Mouse (Mus musculus): ENCODE measurements around the gene Pcdh7.

Gene Pcdh7

DNA sequence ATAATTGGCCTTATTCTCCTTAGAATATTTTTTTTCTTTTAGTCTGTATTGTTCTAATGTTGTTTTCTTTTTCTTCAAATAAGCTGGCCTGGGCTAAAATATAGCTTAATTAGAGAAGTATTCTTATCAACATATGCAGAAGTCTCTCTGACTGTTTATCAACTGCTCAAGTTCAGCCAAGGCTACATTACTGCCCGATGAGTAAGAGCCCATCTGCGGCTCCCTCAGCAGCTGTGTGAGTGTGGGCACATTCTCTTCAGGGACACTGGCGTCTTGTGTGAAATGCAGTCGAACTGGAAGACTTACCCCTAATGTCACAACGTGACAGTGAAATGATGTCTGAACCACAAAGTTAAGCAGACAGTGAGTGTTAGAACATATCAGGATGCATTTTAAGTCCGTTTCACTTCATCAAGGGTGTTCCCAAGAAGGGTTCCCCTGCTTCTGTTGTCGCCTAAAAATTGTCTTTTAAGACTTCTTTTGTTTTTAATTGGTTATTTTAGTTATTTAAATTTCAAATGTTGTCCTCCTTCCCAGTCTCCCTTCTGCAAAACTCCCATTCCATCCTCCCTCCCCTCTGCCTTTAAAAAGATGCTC is 181.3 kb downstream of the Pcdh7 start:
- DNase-seq (ENCODE audit: low read depth, low spot score) = peak; percentile 78

DNA sequence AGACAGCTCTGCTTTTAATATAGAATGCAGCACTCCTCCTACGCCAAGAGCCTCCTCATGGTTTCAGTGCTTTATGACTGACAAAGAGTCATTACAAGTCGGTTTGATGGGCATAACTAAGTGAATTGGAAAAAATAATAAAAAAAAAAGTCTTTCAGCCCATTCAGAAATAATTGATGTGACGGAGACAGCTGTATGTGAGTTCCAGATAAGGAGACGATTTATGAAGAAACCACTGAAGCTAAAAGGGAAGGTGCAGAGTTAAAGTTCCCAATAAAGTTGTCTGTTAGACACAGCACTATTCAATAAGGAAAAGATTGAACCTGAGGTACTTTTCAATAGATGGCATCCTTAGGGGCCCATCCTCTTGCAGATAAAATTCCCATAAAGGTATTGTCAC is 189.5 kb downstream of the Pcdh7 start:
- DNase-seq (ENCODE audit: low read depth, low spot score) = no peak

DNA sequence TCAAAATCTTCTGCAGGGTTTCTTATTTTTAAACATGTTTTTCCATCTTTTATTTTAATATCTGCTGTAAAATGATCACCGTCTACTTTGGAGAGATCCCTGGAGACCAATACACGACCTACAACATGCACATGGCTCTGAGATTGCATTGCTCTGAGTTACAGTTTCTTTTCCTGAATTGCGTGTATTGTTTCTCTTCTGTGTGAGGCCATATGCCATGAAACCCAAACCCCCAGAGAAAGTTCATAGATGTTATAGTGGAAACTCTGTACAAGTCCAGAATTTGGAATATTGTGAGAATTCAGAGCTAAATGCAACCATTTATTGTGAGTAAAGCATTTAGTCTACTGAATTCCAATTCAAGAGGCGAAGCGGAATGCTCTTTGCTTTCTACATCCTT is 203.4 kb downstream of the Pcdh7 start:
- DNase-seq (ENCODE audit: low read depth, low spot score) = no peak

DNA sequence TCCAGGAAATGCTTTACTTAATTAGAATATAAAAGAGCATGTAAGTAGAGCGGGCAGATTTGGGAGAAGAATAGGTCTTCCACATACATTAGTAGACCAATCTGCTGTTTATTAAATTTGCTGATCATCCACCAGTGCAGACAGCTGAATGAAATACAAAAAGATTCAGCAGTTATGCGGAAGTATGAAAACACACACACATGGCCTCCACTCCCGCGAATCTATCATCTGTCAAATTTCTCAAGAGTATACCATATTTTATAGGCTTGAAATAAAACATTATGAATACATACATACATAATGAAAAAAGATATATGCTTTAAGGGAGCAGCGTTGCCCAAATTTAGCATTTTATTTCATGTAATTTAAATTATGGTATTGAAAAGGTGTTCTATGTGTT is 213.6 kb downstream of the Pcdh7 start:
- no peak for DNase-seq (ENCODE audit: low read depth, low spot score)

DNA sequence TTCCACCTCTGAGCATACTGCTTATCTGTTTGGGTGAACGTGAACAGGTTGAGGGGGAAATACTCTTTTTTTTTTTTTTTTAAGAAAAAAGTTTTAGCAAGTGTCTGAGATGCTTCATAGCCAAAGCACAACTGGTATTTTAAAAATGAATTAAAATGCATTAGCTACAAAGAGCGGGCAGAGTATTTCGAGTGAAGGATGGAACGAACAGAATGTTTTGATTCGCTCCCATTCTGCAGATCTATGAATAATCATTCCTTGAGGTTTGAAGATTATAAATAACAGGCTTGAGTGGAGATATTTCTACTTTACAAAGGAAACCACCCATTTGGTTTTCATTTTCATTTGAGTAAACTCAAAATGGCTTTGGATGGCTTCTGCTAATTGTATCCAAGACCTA is 214.0 kb downstream of the Pcdh7 start:
- DNase-seq (ENCODE audit: low read depth, low spot score) = peak; percentile 20

DNA sequence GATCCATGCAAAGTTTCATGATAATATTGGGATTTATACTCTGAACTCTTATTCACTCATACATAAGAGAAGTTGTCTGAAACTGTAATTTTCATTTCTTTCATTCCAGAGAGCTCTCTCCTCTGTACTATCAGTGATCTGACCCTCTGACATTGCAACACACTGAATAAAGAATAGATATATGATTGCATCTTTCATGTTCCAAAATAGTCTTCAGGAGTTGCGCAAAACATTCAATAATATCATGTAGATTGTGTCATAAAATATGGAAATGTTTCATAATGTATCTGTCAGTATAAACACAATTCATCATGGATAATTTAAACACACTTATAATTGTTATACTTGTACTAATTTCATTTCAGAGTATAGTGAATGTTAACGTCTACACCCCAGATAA is 216.9 kb downstream of the Pcdh7 start:
- no peak for DNase-seq (ENCODE audit: low read depth, low spot score)

DNA sequence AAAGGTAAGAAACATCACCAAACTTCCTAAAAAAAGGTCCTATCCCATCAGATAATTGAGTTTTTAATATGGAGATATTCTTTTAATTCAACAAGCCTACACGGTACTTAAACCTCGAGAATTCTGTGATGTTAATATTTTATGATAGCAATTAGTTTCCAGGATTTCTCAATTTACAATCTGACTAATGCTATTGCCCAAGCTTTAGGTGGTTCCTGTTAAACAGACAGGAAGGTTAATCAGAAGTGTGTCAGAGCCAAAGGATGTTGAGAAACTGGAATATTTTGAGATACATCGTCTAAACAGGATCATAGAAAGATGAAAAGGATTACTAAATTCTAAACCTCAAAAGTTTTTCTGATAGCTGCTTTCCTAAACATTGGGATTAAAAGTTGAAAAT is 222.7 kb downstream of the Pcdh7 start:
- DNase-seq (ENCODE audit: low read depth, low spot score) = no peak

DNA sequence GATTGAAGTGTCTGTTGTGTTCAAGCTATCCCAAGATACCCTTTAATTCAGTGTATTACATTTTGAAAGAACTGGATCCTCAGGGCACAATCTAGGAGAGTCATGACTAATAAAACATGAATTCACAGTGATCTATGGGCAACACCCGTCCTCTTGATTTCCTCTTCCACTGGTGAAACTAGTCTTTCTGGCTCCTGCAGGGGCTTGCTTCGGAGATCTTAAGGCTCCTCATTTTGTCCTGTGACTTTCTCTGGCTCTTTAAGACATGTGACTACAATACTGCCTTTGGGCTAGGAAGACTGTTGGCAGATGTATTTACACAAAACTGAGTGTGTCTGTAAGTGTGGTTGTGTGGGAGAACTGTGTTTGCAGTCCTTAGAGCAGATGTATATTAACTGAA is 225.4 kb downstream of the Pcdh7 start:
- DNase-seq (ENCODE audit: low read depth, low spot score) = no peak

DNA sequence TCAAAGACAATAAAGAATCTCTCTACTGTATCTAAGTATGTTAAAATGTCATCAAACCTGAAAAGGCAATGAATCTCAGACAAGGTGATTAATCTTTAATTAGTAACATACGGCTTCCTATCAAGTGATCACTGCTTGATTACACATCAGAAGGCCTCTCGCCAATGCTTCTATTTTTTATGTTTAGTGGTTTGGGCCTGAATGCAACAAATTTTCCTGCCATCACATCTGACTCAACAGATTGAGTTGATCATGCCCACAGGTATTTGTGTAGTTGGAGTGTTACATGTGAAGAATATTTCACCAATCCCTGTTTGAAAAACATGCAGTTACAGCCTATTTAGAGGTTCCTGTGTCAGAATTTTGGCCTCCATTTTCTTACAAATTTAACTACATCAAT is 225.8 kb downstream of the Pcdh7 start:
- DNase-seq (ENCODE audit: low read depth, low spot score) = no peak

DNA sequence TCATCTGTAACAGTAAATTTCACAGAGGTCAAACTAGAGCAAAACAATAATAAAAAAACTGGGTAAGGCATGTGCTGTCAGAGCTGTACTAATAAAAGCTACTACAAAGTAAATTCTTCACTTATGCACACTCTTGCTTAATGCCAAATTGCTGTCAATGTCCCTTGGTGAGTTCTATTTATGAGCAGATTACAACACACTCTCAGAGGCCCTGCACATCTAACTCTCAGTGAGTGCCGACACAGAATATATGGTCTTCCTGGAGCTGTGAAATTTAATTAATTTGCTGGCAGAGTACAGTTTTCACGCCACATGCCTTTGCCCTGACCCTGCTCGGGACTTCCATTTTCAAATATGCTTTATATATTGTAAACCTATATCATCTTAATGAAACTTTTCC is 227.7 kb downstream of the Pcdh7 start:
- DNase-seq (ENCODE audit: low read depth, low spot score) = no peak

DNA sequence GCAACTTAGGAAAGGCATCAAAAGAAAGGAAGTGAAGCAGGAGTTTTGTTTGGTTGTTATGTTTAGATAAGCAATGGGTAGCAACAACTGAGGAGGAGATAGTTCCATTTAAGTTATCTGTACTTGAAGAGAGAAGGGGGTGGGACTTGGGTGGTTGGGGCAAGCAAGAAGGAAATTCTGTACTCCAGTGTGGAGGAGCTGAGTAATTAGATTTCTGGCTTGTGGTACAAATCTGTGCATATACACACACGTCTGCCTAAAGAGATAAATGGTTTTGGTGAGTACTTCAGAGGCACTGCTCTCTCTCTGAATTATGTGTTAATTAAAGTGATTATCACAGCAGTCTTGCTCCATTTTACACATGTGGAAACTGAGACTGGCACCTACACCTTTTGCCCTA is 241.6 kb downstream of the Pcdh7 start:
- no peak for DNase-seq (ENCODE audit: low read depth, low spot score)

DNA sequence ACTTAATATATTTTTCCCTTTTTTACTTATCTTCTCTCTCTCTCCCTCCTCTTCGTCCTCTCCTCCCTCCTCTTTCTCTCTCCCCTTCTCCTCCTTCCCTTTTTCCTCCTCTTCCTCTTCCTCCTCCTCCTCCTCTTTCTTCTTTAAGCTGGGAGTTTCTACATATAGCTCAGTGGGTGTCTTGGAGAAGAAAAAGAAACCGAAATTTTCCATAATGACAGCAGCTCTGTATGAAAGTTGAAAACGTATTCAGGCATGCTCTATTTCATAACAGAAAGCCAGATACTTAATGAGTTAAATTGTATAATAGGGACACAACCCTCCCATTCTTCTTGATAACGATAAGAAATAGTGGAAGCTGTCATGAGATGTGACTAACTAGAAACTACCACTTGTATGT is 246.0 kb downstream of the Pcdh7 start:
- DNase-seq (ENCODE audit: low read depth, low spot score) = peak; percentile 50

DNA sequence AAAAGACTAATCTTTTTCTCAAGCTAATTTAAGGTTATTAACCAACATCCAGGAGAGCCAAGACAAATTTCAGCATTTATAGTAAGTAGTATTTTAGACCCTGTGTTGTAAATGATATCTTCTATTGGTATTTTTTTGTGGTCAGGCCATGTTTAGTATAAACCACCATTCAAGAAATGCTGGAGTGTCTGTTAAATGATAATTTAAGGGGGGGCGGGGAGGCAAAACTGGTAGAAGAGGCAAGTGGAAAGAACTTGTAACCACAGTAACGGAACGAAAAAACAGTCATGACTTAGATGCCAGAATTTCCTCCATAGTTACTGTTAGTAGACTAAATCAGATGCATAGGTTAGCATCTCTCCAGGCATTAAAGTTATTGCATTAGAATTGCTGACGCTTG is 246.4 kb downstream of the Pcdh7 start:
- no peak for DNase-seq (ENCODE audit: low read depth, low spot score)

DNA sequence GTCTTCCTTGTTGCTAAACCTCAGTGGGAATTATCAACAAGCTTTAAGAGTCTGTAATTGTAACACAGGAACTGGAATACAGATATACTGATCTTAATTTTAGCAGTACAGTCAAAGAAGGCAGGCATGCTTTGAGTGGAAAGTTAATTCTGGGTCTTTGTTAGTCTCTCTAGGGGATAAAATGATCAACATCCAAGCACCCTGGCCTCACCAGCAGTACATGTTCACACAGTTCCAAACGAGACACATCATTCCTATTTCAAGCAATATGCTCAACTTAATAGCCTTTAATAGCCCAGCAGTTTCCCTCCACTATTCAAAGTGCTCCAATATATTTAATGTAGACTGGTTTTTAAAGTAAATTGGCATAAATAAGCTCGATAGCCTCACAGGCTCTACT is 275.8 kb downstream of the Pcdh7 start:
- DNase-seq (ENCODE audit: low read depth, low spot score) = no peak

DNA sequence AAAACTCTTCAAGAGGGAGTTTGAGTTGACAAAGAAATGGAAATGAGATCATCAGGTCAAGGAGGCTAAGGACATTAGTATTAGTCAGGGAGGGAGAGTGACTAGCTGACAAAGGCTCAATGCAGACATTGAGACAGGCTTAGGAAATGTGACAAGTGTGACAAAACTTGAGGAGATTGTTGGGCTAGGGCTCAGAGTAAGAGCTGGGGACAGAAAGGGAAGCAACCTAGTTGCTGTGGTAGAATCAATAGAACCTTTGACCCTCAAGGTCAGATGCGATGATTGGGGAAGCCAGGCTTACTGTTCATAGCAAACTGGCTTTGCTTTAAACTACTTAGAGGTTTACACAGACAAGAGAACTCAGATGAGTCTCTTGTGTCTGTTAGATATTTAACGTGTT is 303.6 kb downstream of the Pcdh7 start:
- no peak for DNase-seq (ENCODE audit: low read depth, low spot score)

DNA sequence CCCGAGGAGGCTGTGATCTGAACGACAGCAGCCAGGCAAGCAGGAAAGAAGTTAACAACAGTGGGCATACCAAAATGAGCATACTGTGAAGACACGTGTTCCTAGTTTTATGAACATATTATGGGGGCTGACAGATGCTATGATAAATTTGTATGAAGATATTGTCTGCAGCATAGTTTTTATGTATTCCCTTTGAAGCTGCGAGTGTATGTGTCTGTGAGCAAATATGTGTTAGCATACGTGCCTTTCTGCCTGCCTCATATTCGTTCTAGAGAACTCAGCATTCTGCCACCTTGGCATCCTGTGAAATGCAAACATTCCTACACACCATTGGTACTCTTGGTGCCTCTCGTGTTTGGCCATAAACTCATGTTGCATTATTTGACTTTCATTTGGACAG is 307.4 kb downstream of the Pcdh7 start:
- no peak for DNase-seq (ENCODE audit: low read depth, low spot score)

DNA sequence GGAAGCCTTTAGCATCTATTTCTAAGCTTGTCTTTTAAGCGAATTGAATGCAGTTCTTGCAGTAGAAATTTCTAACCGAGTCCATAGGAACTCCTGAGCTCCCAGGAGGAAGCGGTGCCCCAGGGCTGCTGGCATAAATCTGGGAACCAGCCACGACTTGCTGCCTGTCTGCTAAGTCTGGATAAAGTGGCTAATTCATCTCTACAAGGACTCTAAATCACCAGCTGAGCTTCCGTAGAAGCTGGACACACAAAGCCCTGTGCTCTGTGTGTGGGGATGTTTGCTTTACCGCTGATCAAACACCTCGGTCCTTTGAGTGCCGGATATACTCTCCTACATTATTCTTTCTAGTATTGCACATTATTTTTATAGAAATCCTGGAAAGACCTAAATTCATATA is 308.0 kb downstream of the Pcdh7 start:
- DNase-seq (ENCODE audit: low read depth, low spot score) = peak; percentile 36

DNA sequence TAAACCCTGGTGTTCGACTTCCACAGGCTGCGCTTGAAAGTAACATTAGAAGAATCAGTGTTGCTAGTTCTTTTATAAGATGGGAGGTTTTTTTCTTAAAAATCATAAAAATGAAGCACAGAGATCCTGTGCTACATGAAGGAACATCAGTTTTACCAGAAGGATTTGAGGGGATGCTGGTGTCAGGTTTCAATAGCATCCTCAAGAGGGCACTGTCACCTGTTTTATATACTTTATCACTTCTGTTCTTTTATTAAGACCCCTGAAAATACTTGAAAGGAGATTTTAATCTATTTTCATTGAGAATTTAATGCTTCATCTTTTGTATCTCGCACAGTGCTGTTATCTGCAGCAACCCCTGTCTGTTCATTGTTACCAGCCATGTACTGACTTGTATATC is 322.1 kb downstream of the Pcdh7 start:
- peak; percentile 27 for DNase-seq (ENCODE audit: low read depth, low spot score)

DNA sequence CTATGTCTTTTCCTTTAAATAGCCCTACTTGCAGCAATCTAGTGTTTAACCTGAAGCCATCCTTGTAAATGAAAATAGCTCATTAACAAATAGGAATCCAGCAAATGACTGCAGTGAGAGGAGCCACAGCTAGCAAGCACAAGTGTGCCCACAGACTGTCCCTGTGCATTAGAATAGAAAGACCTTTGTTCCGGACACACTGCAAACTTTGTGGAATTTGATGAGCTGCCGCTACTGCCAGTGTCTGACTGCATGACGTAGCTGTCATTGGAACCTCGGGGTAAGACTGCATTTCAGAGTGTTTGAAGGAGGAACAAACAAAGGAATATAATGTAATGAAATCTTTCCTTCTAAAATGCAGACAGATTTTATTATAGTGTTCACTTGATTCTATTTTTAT is 326.4 kb downstream of the Pcdh7 start:
- peak; percentile 29 for DNase-seq (ENCODE audit: low read depth, low spot score)

DNA sequence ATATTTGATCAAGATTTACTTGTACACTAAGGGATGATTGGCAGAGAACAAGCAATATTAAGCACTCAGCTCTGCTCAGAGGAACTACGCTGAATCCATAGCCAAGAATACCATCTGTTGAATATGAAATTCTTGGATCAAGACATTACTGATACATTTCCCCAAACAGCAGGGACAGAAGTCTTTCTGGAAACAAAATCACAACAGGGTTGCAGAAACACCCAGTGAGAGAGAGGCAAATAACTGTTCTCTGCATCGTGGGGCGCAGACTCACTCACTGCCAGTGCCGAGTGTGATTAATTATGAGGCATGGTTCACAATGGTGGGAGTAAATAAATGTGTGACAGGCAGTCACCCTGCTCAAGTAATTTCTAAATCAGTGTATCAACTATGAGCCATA is 363.3 kb downstream of the Pcdh7 start:
- peak; percentile 57 for DNase-seq (ENCODE audit: low read depth, low spot score)

DNA sequence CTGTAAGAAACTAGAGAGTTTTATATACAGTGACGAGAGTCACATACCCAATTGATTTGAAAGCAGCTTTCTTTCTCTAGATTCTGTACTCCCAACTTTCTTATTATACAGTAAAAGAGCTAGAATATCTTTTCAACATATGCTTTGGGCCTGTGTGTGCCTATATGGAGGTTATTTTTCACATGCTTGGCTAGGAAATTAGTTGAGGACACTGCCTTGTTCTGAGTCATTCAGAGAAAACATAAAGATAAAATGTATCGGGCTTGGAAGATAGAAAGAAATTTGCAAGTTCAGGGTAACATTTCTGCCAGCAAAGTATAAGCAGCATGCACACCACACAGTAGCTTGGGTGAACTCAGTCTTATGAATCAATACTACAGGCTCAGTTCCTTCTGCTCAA is 364.5 kb downstream of the Pcdh7 start:
- peak; percentile 33 for DNase-seq (ENCODE audit: low read depth, low spot score)

DNA sequence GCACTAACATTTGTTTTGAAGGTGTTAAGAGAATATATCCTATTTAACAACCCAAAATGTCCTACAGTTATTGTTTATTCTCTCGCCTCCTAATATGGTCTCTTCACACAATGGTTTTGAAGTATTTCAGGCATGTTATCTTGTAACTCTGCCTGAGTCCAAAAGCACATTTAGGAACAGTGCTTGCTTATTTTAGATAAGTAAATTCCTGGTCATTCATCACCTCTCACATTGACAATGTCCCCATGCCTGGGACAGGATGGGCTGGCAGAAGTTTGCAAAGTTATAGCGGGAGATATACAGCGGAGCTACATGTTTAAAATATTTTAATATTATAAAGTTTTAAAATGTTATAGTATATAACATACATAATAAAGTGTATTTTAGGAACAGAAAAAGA is 365.3 kb downstream of the Pcdh7 start:
- no peak for DNase-seq (ENCODE audit: low read depth, low spot score)

DNA sequence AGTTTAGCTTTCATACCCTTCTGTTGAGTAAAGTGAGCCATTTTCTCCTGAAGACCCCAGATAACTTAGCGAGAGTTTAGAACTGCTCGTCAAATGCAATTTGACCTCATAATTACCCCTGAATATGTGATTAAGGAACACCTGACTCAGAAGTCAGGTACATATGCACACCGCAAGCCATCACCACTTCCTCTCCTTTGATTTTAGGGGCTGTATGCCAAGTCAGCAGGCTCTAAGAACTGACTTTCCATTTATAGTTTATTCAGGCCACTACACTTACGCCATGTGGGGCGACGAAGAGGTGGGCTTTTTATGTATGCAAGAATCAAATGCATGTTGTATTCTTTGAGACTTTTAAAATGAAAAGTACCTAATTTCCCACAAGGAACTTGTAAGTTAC is 366.2 kb downstream of the Pcdh7 start:
- DNase-seq (ENCODE audit: low read depth, low spot score) = no peak

DNA sequence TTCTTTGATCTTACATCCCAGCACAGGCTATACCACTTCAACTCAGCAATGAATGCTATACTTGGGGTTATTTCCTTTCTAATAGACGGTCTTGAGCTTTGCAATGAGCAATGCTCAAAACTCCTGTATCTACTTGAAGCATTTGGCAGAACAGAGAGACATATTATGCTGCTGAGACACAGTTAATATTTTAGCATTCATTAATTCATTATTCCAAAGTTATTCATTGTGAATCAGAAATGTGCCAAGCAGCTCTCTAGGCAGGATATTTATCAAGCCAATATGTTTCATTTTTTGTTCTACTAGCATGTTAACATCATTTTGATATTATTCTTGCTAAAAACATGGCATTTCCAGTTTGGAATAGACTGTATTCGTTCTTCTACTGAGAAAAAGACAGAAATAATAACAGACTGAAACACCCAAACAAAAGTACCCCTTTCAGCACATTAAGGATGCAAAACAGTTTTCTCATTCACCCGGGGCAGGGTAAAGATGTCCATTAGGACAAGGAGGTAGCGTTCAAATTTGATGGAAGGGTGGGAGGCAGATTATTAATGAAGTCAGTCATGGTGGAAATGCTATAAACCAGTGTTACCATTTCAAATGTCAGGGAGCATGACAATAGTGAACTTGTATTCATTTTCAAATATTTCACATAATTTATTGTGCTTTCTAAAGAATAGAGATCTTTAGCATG is 391.0 kb downstream of the Pcdh7 start:
- DNase-seq (ENCODE audit: low read depth, low spot score) = no peak

Data from brain, adult 2 months (tissue).